Mouse (Mus musculus): ENCODE data around the gene Krt8.
"Not testable (repeated sequence)": the region's sequence is repeated elsewhere in the genome, so short reads cannot be mapped to it uniquely, and the experiment has no call there.

The Krt8 gene

GRCm38 (mm10) chr15:102007097-102008069 is 3.1 kb upstream of the Krt8 start:
- no peak for DNase-seq

DNA sequence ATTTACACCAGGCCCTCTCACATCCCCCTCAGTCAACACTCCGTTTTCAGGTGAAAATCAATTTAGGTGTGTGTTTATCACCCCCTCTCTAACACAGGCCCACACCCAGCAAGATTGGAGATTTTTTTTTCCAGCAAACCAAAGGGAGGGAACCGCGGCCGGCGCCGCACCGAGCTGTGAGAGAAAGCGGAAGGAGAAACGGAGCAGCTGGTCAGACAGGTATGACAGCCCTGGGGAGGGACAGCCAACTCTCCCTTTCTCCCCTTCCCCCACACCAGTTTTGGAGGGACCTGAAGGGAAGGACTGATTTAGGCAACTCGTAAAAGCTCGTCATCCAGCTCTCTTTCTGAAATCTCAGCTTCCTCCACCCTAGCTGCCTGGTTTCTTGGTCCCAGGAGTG is 2.0 kb upstream of the Krt8 start:
- no peak for DNase-seq

DNA sequence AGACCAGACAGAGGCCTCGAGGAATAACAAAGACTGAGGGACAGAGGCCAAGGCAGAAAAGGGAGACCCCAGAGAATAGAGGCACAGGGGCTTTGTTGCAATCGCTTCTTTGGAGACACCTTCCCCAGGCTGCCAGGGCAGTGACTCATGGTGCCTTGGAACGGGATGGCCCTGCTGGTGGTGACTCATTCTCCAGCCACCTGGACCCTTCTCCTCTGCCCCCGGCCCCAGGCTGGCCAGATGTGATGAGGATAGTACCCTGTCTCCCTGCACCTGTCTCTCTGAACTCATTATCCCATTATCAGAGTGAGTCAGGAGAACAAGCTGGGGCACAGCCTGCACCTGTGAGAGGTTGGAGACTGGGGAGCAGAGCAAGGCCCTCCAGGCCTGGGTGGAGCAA is 1.0 kb upstream of the Krt8 start:
- DNase-seq = no peak

- DNase-seq = no peak
Observed at GRCm38 (mm10) chr15:102003516-102003915, 766 bp downstream of the Krt8 start.

DNA sequence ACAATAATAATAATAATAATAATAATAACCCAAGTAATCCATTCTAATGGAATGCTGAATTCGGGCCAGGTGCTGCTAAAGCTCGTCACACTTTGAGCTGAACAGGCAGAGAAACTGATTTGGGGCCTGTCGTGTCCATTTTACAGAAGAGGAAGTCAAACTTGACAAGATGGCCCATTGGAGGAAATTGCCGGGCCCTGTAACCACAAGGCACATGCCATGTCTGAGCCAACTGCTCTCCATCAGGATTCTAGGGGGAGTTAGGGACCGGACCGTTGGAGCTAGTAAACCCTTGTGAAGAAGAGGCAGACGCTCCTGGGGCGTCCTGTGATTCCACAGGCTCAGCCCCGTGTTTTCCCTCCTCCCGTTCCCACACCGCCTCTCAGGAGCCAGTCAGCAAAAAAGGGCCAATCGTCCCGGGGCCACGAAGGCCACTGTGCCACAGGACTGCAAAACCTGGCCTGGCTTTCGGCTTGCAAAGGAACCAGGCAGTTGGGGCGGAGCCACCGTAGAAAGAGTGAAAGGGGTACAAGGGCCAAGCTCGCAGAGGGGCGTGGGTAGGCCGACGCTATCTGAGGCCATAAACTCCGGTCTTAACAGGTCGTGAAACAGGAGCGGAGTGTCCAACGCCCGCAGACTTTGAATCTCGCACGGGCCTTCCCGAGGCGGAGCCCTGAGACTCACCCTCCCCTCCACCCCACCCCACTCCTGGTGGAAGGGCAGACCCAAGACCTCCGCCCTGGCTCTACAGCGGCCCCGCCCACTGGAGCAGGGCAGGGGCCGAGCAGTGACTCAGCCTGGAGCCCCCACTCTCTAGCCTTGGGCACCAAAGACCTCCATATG is 1.4 kb downstream of the Krt8 start:
- DNase-seq = no peak

DNA sequence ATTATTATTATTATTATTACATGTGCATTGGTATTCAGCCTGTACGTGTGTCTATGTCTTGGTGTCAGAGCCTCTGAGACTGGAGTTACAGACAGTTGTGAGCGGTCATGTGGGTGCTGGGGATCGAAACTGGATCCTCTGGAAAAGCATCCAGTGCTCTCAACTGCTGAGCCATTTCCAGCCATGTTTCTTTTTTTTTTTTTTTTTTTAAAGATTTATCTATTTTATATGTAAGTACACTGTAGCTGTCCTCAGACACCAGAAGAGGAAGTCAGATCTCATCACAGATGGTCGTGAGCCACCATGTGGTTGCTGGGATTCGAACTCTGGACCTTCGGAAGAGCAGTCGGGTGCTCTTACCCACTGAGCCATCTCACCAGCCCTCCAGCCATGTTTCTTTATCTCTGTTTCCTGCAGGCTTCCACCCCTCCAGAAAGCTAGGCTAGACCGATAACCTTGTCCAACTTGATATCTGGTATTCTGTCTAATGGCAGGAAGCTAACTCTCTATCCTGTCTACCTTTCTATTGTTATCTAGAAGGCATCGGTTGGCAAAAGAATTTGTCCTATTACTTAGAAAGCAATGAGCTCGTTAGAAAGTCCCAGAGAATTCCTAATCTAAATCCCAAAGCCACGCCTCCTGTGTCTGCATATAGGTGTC is 4.5 kb downstream of the Krt8 start:
- DNase-seq = no peak

- DNase-seq = no peak
Observed at GRCm38 (mm10) chr15:101999156-101999555, 5.1 kb downstream of the Krt8 start.

DNA sequence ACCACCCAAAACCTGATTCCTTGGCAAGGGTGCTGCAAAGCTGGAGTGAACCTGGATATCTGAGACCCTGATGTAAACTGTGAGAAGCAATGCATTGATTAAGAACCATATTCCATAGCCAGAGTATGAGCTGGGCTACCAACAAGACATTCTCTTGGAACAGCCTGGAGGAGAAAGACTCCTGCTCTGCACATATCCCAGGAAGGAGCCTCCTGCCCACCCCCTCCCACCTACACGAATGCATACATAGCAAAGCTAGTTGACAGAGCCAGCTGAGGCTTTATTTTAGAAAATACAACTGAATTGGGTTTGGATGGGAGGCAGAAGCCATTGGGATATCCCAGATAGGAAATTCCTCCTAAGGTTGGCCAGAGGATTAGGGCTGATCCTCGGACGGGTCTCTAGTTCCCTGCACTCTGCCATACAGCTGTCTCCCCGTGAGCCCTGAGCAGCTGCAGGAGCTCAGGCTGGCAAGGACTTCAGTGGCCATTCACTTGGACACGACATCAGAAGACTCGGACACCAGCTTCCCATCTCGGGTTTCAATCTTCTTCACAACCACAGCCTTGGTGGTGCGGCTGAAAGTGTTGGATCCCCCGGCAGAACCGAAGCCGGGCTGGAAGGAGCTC is 7.7 kb downstream of the Krt8 start:
- DNase-seq = not testable (repeated sequence)

- DNase-seq = no peak
Observed at GRCm38 (mm10) chr15:101995484-101996236, 8.6 kb downstream of the Krt8 start.

- no peak for DNase-seq
Observed at GRCm38 (mm10) chr15:101994365-101994764, 9.9 kb downstream of the Krt8 start.

- no peak for DNase-seq
Observed at GRCm38 (mm10) chr15:101990946-101991345, 13.3 kb downstream of the Krt8 start.

- DNase-seq = no peak
Observed at GRCm38 (mm10) chr15:101988714-101989113, 15.6 kb downstream of the Krt8 start.

GRCm38 (mm10) chr15:101988119-101988518 is 16.2 kb downstream of the Krt8 start:
- peak; percentile 74 for DNase-seq

GRCm38 (mm10) chr15:101984746-101985145 is 19.5 kb downstream of the Krt8 start:
- DNase-seq = no peak

DNA sequence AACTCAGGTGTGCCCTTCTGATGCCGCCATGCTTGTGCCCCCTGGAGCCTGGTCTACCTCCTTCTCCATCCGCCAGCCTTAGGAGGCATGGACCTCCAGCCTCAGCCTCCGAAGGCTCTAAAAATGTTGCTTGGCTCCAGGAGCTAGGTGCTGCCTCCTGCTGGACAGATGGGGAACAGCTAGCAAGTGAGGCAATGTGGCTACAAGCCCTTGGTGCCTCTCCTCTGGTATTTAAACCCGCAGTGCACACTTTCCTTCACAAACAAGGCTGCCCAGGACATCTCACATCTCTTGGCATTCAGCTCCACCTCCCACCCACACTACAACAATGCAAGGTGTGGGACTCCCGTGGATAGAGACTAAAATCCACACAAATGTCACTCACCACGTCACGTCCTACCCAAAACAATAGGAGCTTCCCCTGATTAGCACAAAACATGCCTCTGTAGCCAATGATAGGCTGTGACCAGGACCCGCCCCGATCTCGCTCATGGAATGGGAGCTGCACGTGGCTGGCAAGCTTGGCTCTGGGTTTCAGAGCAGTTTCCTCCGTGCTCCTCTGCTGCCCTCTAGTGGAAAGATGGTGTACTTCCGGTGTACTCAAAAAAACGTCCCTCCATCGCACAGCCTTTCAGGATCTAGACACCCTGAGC is 20.2 kb downstream of the Krt8 start:
- DNase-seq = peak; percentile 92

DNA sequence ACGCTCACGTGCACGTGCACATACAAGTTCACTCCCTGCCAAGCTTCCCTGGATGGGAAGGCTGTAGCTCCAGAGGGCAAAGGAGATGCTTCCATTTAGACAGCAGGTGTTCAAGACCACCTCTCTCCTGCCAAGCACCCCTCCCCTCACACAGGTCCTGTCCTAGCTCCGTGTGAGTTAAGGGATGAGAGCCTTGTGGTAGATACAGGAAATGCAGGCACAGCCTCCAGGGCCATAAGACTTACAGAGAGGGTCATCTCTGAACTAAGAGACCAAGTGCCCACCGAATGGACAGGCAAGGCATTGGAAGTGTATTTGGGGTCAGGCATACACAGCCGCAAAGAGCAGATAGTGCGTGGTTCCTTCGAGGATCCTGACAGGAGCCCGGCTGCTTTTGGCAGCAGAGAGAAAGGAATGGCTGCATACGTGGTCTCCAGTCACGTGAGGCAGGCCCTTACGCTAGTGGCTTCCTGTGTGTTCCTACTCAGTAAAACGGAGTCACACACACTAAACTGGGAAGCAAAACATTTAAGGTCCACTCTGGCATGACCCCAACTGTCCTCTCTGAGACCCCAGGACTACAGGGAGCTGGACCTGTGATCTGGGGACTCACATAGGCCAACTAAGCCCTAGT is 20.9 kb downstream of the Krt8 start:
- DNase-seq = no peak

GRCm38 (mm10) chr15:101980849-101981248 is 23.4 kb downstream of the Krt8 start:
- DNase-seq = no peak

GRCm38 (mm10) chr15:101977043-101977726 is 27.1 kb downstream of the Krt8 start:
- DNase-seq = peak; percentile 87

DNA sequence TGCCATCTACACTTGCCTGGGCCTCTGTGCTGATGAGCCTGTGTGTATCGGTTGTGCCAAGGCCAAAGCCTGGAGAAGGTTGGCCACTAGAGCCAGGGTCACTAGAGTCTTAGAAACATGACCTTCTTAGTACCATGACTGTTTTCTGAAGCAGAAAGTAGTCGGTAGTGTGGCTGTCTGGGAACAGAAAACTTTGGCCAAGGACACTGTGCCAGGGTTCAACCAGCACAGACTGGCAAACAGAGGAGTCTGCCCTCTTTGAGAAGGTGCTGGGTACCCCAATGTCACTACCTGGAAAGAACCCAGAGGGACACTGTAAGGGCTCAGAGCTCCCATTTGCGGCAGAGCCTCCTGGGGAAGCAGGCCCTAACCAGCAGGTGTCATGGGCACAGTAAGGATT is 27.6 kb downstream of the Krt8 start:
- no peak for DNase-seq

DNA sequence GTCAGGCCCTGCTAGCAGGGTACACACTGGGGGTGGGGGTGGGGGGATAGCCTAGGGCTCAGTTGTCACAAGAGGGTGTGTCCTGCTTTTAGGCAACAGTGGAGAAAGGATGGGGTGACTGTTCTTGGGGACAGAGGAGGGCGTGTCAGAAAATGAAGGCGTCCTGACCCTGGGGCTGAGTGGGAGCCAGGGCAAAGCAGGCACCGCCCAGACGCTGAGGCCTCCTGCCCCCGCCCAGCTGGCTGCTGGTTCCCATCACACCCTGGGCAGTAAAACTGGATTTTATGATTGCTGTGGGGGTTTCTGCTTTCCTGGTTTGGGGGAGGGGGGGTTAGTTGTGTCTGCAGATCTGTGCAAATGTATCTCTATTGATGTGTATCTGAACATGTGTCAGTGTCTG is 28.3 kb downstream of the Krt8 start:
- DNase-seq = no peak

All from right cerebral cortex, adult 18-20 months (tissue).